Mouse (Mus musculus) midbrain, embryonic 14.5 days (tissue): ENCODE results near the gene Rgl1. TPM values are rescaled to one million over a fixed set of nuclear protein-coding genes. Genes with fewer than 3 reads are reported as not detected.

Experiments
- ATAC-seq: fragments of 200-750 bp; cut with Nextera tagmentation; 2 replicates; pipeline ENCODE4 v1.8.0; 2017; ENCODE audit warnings: moderate number of reproducible peaks, moderate library complexity; ENCODE audit not compliant: low FRiP score, low TSS enrichment
- DNase-seq: peaks from one replicate; pipeline ENCODE4 v3.0.0-alpha.2; 2015
- H3K27ac ChIP-seq: fragments of 300-500 bp; sonication (generic); replicated peaks from 2 replicates; pipeline ENCODE4 v1.5.1; 2014; ENCODE audit warnings: mild to moderate bottlenecking, low read depth, low read length, moderate library complexity
- H3K27me3 ChIP-seq: fragments of 300-500 bp; sonication (generic); 2 replicates; pipeline ENCODE4 v1.6.1; 2014; ENCODE audit warnings: low read length, control low read depth, mixed read lengths; ENCODE audit not compliant: control insufficient read depth, insufficient read depth
- H3K36me3 ChIP-seq: fragments of 300-500 bp; sonication (generic); 2 replicates; pipeline ENCODE4 v1.6.1; 2014; ENCODE audit warnings: low read length, control low read depth; ENCODE audit not compliant: control insufficient read depth, insufficient read depth
- H3K4me1 ChIP-seq: fragments of 300-500 bp; sonication (generic); 2 replicates; pipeline ENCODE4 v1.6.1; 2014; ENCODE audit warnings: mild to moderate bottlenecking, antibody characterized with exemption, low read length, control low read depth; ENCODE audit not compliant: control insufficient read depth, insufficient read depth
- H3K4me2 ChIP-seq: fragments of 300-500 bp; sonication (generic); 2 replicates; pipeline ENCODE4 v1.6.1; 2014; ENCODE audit warnings: mild to moderate bottlenecking, low read length, moderate library complexity
- H3K4me3 ChIP-seq: fragments of 300-500 bp; sonication (generic); replicated peaks from 2 replicates; pipeline ENCODE4 v1.5.1; 2014; ENCODE audit warnings: low read depth, low read length
- H3K9ac ChIP-seq: fragments of 300-500 bp; sonication (generic); replicated peaks from 2 replicates; pipeline ENCODE4 v1.6.1; 2014; ENCODE audit warnings: mild to moderate bottlenecking, low read length, moderate library complexity
- H3K9me3 ChIP-seq: fragments of 300-500 bp; sonication (generic); 2 replicates; pipeline ENCODE4 v1.6.1; 2016; ENCODE audit warnings: low read length, control low read depth, mixed read lengths; ENCODE audit not compliant: control insufficient read depth
- WGBS: fragments of 180-500 bp; shearing (Covaris S2); extraction: QIAGEN DNeasy Blood & Tissue Kit; methylation state at CpG from one replicate; pipeline ENCODE4 v1.1.7; 2014; 5-methylcytosine and 5-hydroxymethylcytosine counted together
- polyA plus RNA-seq: library from polyadenylated mRNA; unstranded; fragments of >200 nt; fragmentation: Nextera tagmentation; extraction: Ambion mirVana; gene quantifications from 2 replicates; pipeline ENCODE4 v1.2.1, GENCODE M21; 2014

Rgl1 gene
- polyA plus RNA-seq, 1 experiment from 2014 or later: 16.6 TPM

DNA sequence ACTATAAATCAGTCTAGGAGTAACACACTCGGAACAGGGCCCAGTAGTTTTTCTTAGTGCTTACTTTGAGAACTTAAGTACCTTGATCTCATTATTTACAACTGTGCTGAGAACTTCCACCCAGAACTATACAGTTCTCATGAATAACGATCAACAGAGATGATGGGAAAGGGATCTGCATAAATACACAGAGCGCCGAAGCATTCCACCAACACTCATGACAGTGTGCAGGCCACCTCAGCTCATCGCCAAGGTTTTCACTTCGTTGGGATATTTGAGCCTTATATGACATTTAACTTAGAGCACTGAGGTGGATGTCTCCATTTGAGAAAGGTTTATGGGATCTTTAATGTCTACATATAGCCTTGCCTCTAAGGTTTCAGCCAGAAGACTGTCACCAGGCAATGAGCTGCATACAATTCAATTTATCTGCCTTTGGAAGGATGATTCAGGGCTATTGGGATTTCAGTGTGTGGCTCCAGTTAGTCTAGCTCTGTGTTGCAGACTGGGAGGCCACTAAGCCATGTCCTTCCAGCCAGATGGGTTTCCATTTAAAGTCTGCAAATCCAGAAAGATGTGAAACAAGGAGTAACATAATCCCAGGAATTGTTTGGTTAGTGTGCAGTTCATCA lies 223.3 kb downstream of the Rgl1 start:
- Histone ChIP-seq H3K4me3 (no peak overlapping the region), H3K36me3 (peaks cover 11% of the 10 kb centered on the region; the same call in 1 of the 2 replicates), H3K4me2 (no peak overlapping the region), H3K27me3 (no peaks in the 10 kb centered on the region), H3K4me1 (no peaks in the 10 kb centered on the region), H3K9ac (no peak overlapping the region), H3K27ac (no peak overlapping the region), H3K9me3 (no peaks in the 10 kb centered on the region)
- no peak for DNase-seq
- 95% methylated on average over 6 of the region's 6 CpGs for WGBS
- ATAC-seq: no peak

DNA sequence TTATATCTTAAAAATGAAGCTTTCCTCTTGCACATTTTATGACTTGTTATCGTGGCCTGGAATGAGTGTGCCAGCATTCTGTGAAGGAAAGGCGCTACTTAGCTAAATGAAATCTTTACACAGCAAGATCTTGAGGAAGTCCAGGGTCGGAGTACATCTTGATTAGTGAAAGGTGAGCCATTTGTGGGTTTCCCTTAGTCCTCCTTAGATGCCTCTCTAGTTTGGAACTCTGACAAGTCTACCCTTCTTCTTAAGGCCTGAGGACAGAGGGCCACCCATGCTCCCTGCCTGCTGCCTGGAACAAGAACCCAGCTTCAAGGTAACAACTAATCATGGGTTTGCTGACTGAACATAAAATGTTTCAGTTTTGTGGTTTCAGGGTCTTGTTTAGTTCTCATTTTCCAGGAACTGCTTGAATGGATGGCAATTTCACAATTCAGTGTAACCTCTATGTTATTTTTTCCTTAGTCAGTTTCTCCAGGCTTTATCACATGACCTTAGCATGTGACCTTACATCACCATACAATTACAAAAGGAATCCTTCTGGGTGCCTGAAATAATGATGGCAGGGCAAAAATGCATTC lies 225.8 kb downstream of the Rgl1 start:
- DNase-seq (no peak), ATAC-seq (no peak)
- Histone ChIP-seq H3K27ac (no peak overlapping the region), H3K36me3 (peaks cover 12% of the 10 kb centered on the region; the same call in 1 of the 2 replicates), H3K9me3 (no peaks in the 10 kb centered on the region), H3K4me2 (no peak overlapping the region), H3K4me3 (no peak overlapping the region), H3K9ac (no peak overlapping the region), H3K27me3 (no peaks in the 10 kb centered on the region), H3K4me1 (no peaks in the 10 kb centered on the region)
- WGBS: 96% methylated on average over 3 of the region's 3 CpGs

DNA sequence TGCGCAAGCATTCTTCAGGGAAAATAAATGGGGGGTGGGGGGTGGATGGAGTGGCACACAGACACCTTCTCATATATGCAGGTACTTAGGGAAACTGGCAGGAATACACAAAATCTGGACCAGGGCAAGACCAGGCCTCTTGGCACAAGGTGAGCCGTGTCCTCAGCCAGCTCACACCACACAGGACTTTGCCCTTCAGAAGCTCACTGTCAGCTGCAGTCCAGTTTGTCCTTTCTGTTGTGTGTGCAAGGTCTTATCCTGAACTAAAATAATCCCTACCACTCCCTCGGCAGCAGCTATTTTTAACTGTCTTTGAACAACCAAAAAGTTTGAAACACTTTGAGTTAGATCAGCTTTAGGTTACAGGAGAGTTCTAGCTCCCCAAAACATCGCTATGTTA lies 227.3 kb downstream of the Rgl1 start:
- 95% methylated on average over 4 of the region's 4 CpGs for WGBS
- H3K4me1 ChIP-seq: no peaks in the 10 kb centered on the region

DNA sequence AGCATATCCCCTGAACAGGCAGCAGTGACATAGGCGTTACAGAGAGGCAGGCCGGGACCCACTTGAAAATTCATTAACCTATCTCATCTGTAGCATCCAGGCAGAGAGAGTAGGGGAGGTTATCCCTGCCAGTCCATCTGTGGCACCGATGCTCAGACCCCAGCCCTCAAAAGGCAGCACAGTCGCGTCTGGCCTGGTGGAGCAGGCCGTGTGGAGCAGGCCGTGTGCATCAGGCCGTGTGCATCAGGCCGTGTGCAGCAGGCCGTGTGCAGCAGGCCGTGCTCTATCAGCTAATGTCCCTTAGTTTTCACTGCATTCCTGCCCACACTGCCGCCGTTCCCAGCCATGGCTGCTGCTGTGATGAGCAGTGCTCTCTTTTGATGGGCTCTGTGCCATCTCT lies 229.0 kb downstream of the Rgl1 start:
- DNase-seq (peak; percentile 11), ATAC-seq (no peak)
- no peak overlapping the region for H3K9ac ChIP-seq
- H3K9me3 ChIP-seq: no peaks in the 10 kb centered on the region
- H3K4me2 ChIP-seq: no peak overlapping the region
- peaks cover 4% of the 10 kb centered on the region; the same call in 1 of the 2 replicates for H3K36me3 ChIP-seq
- H3K27me3 ChIP-seq: no peaks in the 10 kb centered on the region
- no peaks in the 10 kb centered on the region for H3K4me1 ChIP-seq
- no peak overlapping the region for H3K4me3 ChIP-seq
- 72% methylated on average over 13 of the region's 13 CpGs for WGBS
- H3K27ac ChIP-seq: no peak overlapping the region

More for the DNA sequence above, 227.3 kb downstream of the Rgl1 start:
- H3K36me3 ChIP-seq: peaks cover 12% of the 10 kb centered on the region; the same call in 1 of the 2 replicates
- no peak overlapping the region for H3K27ac ChIP-seq
- no peak for DNase-seq
- no peak overlapping the region for H3K4me3 ChIP-seq
- no peaks in the 10 kb centered on the region for H3K27me3 ChIP-seq
- H3K9me3 ChIP-seq: no peaks in the 10 kb centered on the region
- ATAC-seq: no peak
- no peak overlapping the region for H3K4me2 ChIP-seq
- no peak overlapping the region for H3K9ac ChIP-seq

DNA sequence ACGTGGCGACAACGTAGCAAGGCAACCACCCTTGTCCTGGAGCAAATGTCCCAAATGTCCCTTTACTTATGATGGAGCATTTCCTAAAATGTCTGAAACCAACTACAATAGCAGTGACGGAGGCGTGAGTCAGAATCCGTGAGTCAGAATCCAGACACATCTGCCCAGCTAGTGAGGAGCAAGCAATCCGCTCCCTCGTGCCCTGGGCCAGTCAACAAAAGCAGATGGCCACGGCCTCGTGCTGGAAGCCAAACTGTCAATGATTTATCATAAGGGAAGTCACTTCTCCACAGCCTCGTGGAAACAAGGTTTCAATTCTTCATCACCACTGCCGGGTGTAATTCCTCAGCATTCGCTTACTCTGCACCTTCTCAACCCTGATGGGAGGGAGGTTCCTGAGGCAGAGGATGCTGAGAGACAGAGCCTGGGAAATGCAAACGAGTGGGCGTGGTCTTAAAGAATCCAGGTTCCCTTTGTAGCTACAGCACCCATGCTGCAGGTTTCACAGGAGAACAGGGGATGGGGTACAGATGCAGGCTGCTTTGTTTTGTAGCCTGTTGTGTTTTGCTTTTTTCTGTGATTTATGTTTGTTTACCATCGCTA lies 229.6 kb downstream of the Rgl1 start:
- 53% methylated on average over 16 of the region's 16 CpGs for WGBS
- no peak for ATAC-seq
- no peak overlapping the region for H3K9ac ChIP-seq
- peak; percentile 47 for DNase-seq
- no peak overlapping the region for H3K27ac ChIP-seq
- H3K4me2 ChIP-seq: no peak overlapping the region
- H3K4me3 ChIP-seq: no peak overlapping the region
- H3K27me3 ChIP-seq: no peaks in the 10 kb centered on the region
- H3K36me3 ChIP-seq: peaks cover 4% of the 10 kb centered on the region; the same call in 1 of the 2 replicates
- H3K4me1 ChIP-seq: no peaks in the 10 kb centered on the region
- H3K9me3 ChIP-seq: no peaks in the 10 kb centered on the region

DNA sequence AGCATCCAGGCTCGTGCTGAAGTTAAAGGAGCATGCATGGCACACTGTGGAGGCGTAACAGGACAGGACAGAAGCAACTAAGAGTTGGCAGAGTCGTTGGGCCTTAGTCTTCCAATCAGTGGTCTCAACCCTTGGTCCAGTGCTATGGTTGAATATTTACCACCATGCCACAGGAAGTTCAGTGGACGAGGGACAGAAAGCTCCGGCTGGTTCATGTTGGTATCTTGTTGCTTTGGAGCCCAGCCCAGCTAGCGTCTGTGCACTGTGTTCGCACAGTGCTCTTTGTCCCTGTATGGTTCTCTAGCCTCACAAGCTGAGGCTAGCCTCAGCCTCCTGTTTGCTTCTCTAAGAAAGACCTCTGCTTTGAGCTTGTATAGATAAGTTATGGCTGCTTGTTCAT lies 231.6 kb downstream of the Rgl1 start:
- no peak for ATAC-seq
- DNase-seq: no peak
- no peaks in the 10 kb centered on the region for H3K9me3 ChIP-seq
- no peaks in the 10 kb centered on the region for H3K27me3 ChIP-seq
- H3K4me1 ChIP-seq: no peaks in the 10 kb centered on the region
- no peak overlapping the region for H3K4me3 ChIP-seq
- H3K36me3 ChIP-seq: peaks cover 11% of the 10 kb centered on the region; the same call in 1 of the 2 replicates
- H3K4me2 ChIP-seq: no peak overlapping the region
- no peak overlapping the region for H3K27ac ChIP-seq
- 94% methylated on average over 7 of the region's 7 CpGs for WGBS
- no peak overlapping the region for H3K9ac ChIP-seq

DNA sequence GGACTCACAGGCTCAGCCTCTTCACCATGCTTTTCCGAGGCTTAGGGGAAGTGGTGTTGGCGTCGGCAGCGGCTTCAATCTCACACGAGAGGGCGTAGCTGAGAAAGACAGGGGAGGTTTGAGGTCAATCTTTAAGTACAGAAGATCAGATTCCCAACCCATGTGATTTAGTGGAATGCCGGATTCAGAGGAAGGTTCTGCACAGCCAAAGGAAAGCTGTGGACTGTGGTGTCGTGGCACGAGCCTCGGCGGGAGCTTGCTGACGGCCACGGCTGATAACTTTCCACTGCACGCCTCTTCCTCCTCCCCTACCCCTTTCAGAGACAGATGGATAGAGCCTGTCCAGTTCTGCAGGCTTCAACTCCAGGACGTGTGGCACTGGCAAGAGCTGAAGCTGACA lies 234.7 kb downstream of the Rgl1 start:
- ATAC-seq (no peak), DNase-seq (peak; percentile 9)
- H3K27me3 ChIP-seq: no peaks in the 10 kb centered on the region
- no peak overlapping the region for H3K9ac ChIP-seq
- H3K4me2 ChIP-seq: no peak overlapping the region
- WGBS: 69% methylated on average over 15 of the region's 15 CpGs
- H3K27ac ChIP-seq: no peak overlapping the region
- no peaks in the 10 kb centered on the region for H3K9me3 ChIP-seq
- H3K36me3 ChIP-seq: 0 out of 2 replicates have a peak, but pooled peaks cover 11% of the 10 kb centered on the region
- H3K4me1 ChIP-seq: no peaks in the 10 kb centered on the region
- no peak overlapping the region for H3K4me3 ChIP-seq

DNA sequence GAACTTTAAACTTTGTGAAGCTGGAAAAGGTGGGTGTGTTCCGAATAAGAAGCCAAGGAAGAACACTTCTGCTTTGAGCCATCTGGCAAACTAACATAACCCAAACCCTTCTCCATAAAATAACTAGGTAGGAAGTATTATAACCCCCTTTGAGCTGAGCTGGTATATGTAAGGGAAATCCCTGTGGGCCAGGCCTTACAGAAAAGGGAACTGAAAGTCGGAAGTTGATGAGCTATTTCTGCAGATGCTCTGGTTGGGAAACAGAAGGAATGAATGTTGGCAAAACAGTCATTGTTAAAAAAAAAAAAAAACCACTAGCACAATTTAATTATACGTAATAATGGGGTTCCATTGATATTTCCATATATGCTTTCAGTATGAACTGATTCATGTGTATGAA lies 237.4 kb downstream of the Rgl1 start:
- no peaks in the 10 kb centered on the region for H3K9me3 ChIP-seq
- H3K9ac ChIP-seq: no peak overlapping the region
- ATAC-seq (no peak), DNase-seq (no peak)
- H3K4me1 ChIP-seq: no peaks in the 10 kb centered on the region
- no peaks in the 10 kb centered on the region for H3K27me3 ChIP-seq
- no peak overlapping the region for H3K27ac ChIP-seq
- WGBS: 94% methylated on average over 3 of the region's 3 CpGs
- 0 out of 2 replicates have a peak, but pooled peaks cover 11% of the 10 kb centered on the region for H3K36me3 ChIP-seq
- no peak overlapping the region for H3K4me3 ChIP-seq
- no peak overlapping the region for H3K4me2 ChIP-seq

DNA sequence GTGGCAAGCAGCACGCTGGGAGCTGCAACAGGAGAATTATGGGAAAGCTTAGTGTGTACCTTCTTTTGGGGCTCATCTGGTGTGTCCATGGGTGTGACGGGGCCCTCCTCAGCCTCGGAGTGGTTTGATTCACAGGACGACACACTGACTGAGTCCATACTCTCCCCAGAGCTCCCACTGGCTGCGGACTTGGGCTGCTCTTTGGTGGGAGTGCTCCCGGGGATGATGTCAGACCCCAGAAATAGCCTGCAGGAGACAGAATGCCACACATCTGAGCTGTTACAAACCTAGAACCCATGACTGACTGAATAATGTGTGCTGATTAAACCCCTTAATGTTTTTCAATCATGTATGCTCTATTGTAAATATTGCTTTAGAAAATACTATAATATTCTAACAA lies 237.9 kb downstream of the Rgl1 start:
- Histone ChIP-seq H3K9ac (no peak overlapping the region), H3K4me2 (no peak overlapping the region), H3K27ac (no peak overlapping the region), H3K27me3 (no peaks in the 10 kb centered on the region), H3K4me1 (no peaks in the 10 kb centered on the region), H3K36me3 (0 out of 2 replicates have a peak, but pooled peaks cover 11% of the 10 kb centered on the region), H3K9me3 (no peaks in the 10 kb centered on the region), H3K4me3 (no peak overlapping the region)
- 90% methylated on average over 6 of the region's 6 CpGs for WGBS
- no peak for DNase-seq
- no peak for ATAC-seq
